Mouse (Mus musculus): ENCODE data around the gene Rmdn3.

- no peak for TF ChIP-seq CTCF (IDR thresholded peaks at IDR 0.05; ENCODE audit: low read depth)
- no peak for TF ChIP-seq EP300 (IDR thresholded peaks at IDR 0.05; ENCODE audit: low read depth)
Measured at GRCm38 (mm10) chr2:119194140-119194539, 37.3 kb upstream of the Rmdn3 start.
